Mouse (Mus musculus) neural tube, embryonic 11.5 days (tissue): ENCODE results near the gene Prr9. TPM values are rescaled to one million over a fixed set of nuclear protein-coding genes. Genes with fewer than 3 reads are reported as not detected.

Experiments
- ATAC-seq: fragments of 200-750 bp; cut with Nextera tagmentation; 2 replicates; pipeline ENCODE4 v1.8.0; 2017; ENCODE audit warnings: moderate number of reproducible peaks, mild to moderate bottlenecking, moderate TSS enrichment, moderate library complexity; ENCODE audit not compliant: insufficient read depth, low FRiP score, low TSS enrichment
- DNase-seq: peaks from one replicate; pipeline ENCODE4 v3.0.0-alpha.2; 2015; ENCODE audit warnings: low spot score
- H3K27ac ChIP-seq: fragments of 300-500 bp; sonication (generic); 2 replicates; pipeline ENCODE4 v1.5.1; 2014; ENCODE audit warnings: low read depth, mild to moderate bottlenecking, low read length
- H3K27me3 ChIP-seq: fragments of 300-500 bp; sonication (generic); 2 replicates; pipeline ENCODE4 v1.6.1; 2014; ENCODE audit warnings: mild to moderate bottlenecking, low read length, mixed read lengths; ENCODE audit not compliant: control insufficient read depth, insufficient read depth
- H3K36me3 ChIP-seq: fragments of 300-500 bp; sonication (generic); 2 replicates; pipeline ENCODE4 v1.6.1; 2014; ENCODE audit warnings: mild to moderate bottlenecking, low read length, moderate library complexity, mixed read lengths; ENCODE audit not compliant: control insufficient read depth, insufficient read depth
- H3K4me1 ChIP-seq: fragments of 300-500 bp; sonication (generic); 2 replicates; pipeline ENCODE4 v1.6.1; 2014; ENCODE audit warnings: low read length, mixed read lengths; ENCODE audit not compliant: control insufficient read depth, insufficient read depth
- H3K4me2 ChIP-seq: fragments of 300-500 bp; sonication (generic); 2 replicates; pipeline ENCODE4 v1.6.1; 2014; ENCODE audit warnings: low read depth, mild to moderate bottlenecking, moderate library complexity
- H3K4me3 ChIP-seq: fragments of 300-500 bp; sonication (generic); 2 replicates; pipeline ENCODE4 v1.5.1; 2014; ENCODE audit warnings: low read depth, low read length
- H3K9ac ChIP-seq: fragments of 300-500 bp; sonication (generic); 2 replicates; pipeline ENCODE4 v1.6.1; 2014; ENCODE audit warnings: mild to moderate bottlenecking, low read length
- H3K9me3 ChIP-seq: fragments of 300-500 bp; sonication (generic); 2 replicates; pipeline ENCODE4 v1.6.1; 2016; ENCODE audit warnings: low read length; ENCODE audit not compliant: control insufficient read depth
- WGBS: fragments of 180-500 bp; shearing (Covaris S2); extraction: QIAGEN DNeasy Blood & Tissue Kit; methylation state at CpG from one replicate; pipeline ENCODE4 v1.1.7; 2014; 5-methylcytosine and 5-hydroxymethylcytosine counted together
- polyA plus RNA-seq: library from polyadenylated mRNA; unstranded; fragments of >200 nt; fragmentation: Nextera tagmentation; extraction: Ambion mirVana; gene quantifications from 2 replicates; pipeline ENCODE4 v1.2.1, GENCODE M21; 2014

Prr9 gene
- polyA plus RNA-seq, 1 experiment from 2014 or later = not detected

DNA sequence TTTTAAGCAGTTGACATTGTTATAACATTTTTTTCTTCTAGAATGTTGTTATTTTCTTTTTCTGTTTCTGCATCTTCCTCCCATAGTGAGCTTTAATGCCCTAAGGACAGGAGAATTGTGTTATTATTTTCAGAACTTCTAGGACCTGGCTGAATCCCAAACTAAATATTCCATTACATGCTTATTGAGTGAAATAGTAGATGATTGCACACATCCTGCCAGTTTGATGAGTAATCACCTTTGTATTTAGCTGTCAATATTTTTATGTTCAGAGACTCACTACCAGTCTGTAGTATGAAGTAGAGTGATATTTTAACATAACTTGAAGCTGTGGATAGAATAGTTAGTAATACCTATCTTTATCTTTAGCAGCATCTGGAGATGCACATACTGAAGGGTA is 12.2 kb downstream of the Prr9 start:
- no peak overlapping the region for H3K9ac ChIP-seq
- H3K27ac ChIP-seq = no peak overlapping the region
- no peak overlapping the region for H3K4me2 ChIP-seq
- no peak for ATAC-seq
- DNase-seq = no peak
- no peak overlapping the region for H3K4me3 ChIP-seq
- H3K4me1 ChIP-seq = no peaks in the 10 kb centered on the region
- H3K9me3 ChIP-seq = no peaks in the 10 kb centered on the region
- H3K36me3 ChIP-seq = no peaks in the 10 kb centered on the region
- no peaks in the 10 kb centered on the region for H3K27me3 ChIP-seq

DNA sequence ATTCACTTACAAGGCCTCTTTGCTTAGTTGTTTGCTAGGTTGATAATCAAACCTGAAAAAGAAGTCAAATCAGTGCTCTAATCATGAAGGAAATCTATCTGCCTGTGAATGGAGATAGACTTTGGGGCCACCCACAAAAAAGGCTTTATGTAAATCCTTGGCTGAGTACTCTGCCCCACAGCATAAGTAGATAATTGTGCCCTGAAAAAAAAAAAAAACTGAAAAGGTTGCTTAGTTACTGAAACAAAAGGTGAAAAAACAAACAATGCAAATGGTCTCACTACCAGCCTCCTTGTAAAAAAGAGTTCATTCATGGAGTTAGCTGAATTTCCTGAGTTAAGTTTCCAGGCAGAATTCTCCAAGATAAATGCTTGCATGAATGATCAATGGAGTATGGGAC is 13.0 kb downstream of the Prr9 start:
- Histone ChIP-seq H3K9ac (no peak overlapping the region), H3K9me3 (no peaks in the 10 kb centered on the region), H3K36me3 (no peaks in the 10 kb centered on the region), H3K4me1 (no peaks in the 10 kb centered on the region), H3K27me3 (no peaks in the 10 kb centered on the region), H3K4me3 (no peak overlapping the region), H3K27ac (no peak overlapping the region), H3K4me2 (no peak overlapping the region)
- DNase-seq (no peak), ATAC-seq (no peak)

DNA sequence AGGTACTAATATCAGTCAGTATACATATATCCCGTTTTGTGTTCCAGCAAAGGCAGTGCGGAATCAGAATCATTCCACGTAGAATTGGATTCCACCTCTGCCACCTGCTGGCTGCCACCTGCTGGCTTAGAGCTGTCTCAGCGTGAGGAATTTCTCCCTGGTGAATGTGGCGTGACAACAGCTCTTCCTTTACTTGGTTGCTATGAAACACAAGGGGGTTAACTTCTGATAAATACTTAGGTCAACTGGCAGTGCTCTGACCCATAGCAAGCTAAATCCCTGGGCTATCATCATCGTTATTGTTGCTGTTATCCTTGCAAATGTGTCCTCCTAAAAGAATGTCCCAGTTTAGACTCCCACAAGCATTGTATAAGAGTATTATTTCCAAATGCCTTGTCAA is 17.2 kb downstream of the Prr9 start:
- no peaks in the 10 kb centered on the region for H3K36me3 ChIP-seq
- DNase-seq (peak; percentile 18), ATAC-seq (no peak)
- 6% methylated on average over 6 of the region's 6 CpGs for WGBS
- no peaks in the 10 kb centered on the region for H3K9me3 ChIP-seq
- no peak overlapping the region for H3K27ac ChIP-seq
- no peak overlapping the region for H3K9ac ChIP-seq
- H3K4me1 ChIP-seq = no peaks in the 10 kb centered on the region
- H3K4me3 ChIP-seq = no peak overlapping the region
- no peaks in the 10 kb centered on the region for H3K27me3 ChIP-seq
- no peak overlapping the region for H3K4me2 ChIP-seq

DNA sequence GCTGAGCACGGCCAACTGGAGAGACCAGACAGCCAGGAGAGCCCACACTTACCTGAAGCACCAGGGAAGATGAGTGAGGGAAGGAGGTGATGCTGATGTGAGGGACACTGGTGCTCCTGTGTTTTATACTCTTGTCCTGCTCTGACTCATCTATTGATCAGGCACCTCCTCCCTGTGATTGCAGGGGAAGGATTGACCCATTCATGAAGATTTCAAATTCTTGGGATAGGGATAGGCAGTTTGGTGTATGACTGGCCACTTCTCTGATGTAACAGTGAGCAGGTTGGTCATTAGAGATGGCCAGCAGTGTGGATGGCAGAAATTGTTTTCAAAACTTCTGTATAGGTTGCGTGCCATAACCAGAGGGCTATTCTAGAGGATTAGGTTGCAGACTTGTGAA is 40.7 kb downstream of the Prr9 start, which contains the start of gene Lor:
Lor (minus strand) TSS at position 101 of the 400 bp plus-strand sequence.
- H3K4me1 ChIP-seq = no peaks in the 10 kb centered on the region
- H3K36me3 ChIP-seq = no peaks in the 10 kb centered on the region
- H3K27me3 ChIP-seq = peaks cover 19% of the 10 kb centered on the region
- H3K4me2 ChIP-seq = peak within 1 kb of the TSS; percentile 94; the same call in 1 of the 2 replicates
- H3K27ac ChIP-seq = no peak within 1 kb of the TSS
- H3K4me3 ChIP-seq = peak within 1 kb of the TSS; percentile 68
- no peak within 1 kb of the TSS for H3K9ac ChIP-seq
- no peaks in the 10 kb centered on the region for H3K9me3 ChIP-seq
- DNase-seq = no peak
- no peak for ATAC-seq
- 87% methylated on average over 2 of the region's 2 CpGs for WGBS

DNA sequence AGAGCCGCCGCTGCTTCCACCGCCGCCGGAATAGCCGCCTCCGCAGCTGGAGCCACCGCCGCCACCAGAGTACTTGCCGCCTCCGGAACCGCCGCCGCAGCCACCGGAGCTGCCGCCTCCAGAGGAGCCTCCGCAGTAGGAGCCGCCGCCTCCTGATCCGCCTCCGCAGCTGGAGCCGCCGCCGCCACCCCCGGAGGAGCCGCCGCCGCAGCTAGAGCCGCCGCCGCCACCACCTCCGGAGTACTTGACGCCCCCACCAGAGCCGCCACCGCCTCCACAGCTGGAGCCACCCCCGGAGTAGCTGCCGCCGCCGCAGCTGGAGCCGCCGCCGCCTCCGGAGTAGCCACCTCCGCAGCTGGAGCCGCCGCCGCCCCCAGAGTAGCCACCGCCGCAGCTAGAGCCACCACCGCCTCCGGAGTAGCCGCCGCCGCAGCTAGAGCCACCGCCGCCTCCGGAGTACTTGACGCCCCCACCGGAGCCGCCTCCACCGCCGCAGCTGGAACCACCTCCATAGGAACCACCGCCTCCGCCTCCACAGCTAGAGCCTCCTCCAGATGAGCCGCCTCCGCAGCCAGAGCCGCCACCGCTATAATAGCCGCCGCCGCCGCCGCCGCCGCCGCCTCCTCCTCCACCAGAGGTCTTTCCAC is 42.3 kb downstream of the Prr9 start:
- ATAC-seq (peak; percentile 67), DNase-seq (peak; percentile 63)
- 0% methylated on average over 37 of the region's 76 CpGs for WGBS
- H3K4me1 ChIP-seq = no peaks in the 10 kb centered on the region
- no peaks in the 10 kb centered on the region for H3K36me3 ChIP-seq
- peak overlapping the region; percentile 62 for H3K9ac ChIP-seq
- H3K27me3 ChIP-seq = peaks cover 19% of the 10 kb centered on the region
- no peaks in the 10 kb centered on the region for H3K9me3 ChIP-seq
- peak overlapping the region; percentile 68 for H3K4me3 ChIP-seq
- peak overlapping the region; percentile 94 for H3K4me2 ChIP-seq
- peak overlapping the region; percentile 68 for H3K27ac ChIP-seq

DNA sequence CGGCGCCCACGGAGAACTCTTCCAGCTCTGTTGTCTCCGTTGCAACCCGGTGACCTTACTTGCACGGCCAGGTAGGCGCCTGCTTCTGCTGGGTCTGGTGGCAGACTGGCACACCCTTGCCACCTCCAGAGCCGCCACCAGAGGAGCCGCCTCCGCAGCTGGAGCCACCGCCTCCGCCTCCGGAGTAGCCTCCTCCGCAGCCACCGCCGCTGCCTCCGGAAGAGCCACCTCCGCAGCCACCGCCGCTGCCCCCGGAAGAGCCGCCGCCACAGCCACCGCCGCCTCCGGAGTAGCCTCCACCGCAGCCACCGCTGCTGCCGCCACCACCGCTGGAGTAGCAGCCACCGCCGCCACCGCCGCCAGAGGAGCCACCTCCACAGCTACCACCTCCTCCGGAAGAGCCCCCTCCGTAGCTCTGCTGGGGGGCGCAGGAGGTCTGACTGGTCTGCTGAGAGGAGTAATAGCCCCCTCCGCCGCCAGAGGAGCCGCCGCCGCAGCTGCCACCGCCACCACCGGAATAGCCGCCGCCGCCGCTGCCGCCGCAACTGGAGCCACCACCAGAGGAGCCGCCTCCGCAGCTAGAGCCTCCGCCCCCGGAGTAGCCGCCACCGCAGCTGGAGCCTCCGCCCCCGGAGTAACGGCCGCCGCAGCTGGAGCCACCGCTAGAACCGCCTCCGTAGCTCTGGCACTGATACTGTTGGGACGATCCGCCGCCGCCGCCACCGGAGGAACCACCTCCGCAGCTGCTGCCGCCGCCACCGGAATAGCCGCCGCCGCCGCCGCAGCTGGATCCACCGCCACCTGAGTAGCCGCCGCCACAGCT is 43.1 kb downstream of the Prr9 start:
- peaks cover 19% of the 10 kb centered on the region for H3K27me3 ChIP-seq
- no peaks in the 10 kb centered on the region for H3K36me3 ChIP-seq
- H3K4me2 ChIP-seq = peak overlapping the region; percentile 94
- H3K9me3 ChIP-seq = no peaks in the 10 kb centered on the region
- H3K27ac ChIP-seq = peak overlapping the region; percentile 68
- WGBS = under 1% methylated on average over 62 of the region's 82 CpGs
- ATAC-seq (peak; percentile 80), DNase-seq (peak; percentile 78)
- no peaks in the 10 kb centered on the region for H3K4me1 ChIP-seq
- peak overlapping the region; percentile 68 for H3K4me3 ChIP-seq
- peak overlapping the region; percentile 62 for H3K9ac ChIP-seq

Other genes starting within 250 kb of the Prr9 start
- gene Pglyrp3, start 109.4 kb downstream of the Prr9 start, polyA plus RNA-seq = not detected in 2 replicates
- 0.97 and 1.6 TPM in 2 replicates for gene Lor, start 40.8 kb downstream of the Prr9 start, polyA plus RNA-seq
- not detected in 2 replicates for gene Lelp1, start 18.8 kb upstream of the Prr9 start, polyA plus RNA-seq
- not detected in 2 replicates for gene Sprr2a1, start 91.9 kb upstream of the Prr9 start, polyA plus RNA-seq
- 0.89 and 2.5 TPM in 2 replicates for gene Sprr2a2, start 92.0 kb upstream of the Prr9 start, polyA plus RNA-seq
- gene Sprr2a3, start 161.5 kb upstream of the Prr9 start, polyA plus RNA-seq = not detected in 2 replicates
- 0.54 TPM in 1 of 2 replicates, not detected in the other for gene Sprr2b, start 192.7 kb upstream of the Prr9 start, polyA plus RNA-seq
- not detected in 2 replicates for gene Sprr2d, start 215.2 kb upstream of the Prr9 start, polyA plus RNA-seq
- not detected in 2 replicates for gene Sprr2e, start 228.2 kb upstream of the Prr9 start, polyA plus RNA-seq
- not detected in 2 replicates for gene Sprr2f, start 241.2 kb upstream of the Prr9 start, polyA plus RNA-seq